Mouse (Mus musculus): ENCODE measurements around the gene Wfikkn2.

Wfikkn2 gene

DNA sequence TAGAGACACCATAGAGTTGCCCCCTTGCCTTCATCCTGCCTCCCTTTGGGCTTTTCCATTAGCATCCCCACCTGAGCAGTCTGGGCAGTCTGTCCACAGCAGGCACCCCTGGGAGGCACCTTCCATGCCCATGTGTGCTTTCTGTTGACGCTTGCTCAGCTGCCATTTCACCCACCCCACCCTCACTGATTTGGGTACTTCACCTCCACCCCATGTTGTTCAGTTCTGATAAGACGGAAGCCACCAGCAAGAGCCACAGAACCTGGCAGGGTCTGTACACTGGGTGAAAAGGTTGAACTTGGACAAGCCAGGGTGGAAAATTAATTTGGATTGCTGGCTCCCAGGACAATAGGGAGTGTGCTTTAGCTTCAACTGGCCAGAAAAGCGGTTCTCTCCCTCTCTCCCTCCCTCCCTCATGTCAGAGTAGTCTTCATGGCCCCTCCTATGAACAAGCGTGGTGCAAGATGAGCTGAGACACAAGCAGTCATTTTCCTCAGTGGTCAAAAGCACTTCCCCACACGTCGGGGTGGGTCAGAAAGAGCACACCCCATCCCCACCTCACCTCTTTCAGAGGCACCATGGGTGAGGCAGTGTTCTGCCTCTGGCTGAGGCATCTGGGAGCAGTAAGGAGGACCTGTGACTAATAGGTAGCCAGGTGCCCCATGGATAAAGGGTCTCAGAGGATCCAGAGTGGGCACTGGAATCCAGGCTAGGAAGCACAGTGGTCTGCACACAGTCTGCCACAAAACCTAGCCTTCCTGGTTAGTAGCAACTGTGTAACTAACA lies 16.0 kb upstream of the Wfikkn2 start:
- no peak for DNase-seq

DNA sequence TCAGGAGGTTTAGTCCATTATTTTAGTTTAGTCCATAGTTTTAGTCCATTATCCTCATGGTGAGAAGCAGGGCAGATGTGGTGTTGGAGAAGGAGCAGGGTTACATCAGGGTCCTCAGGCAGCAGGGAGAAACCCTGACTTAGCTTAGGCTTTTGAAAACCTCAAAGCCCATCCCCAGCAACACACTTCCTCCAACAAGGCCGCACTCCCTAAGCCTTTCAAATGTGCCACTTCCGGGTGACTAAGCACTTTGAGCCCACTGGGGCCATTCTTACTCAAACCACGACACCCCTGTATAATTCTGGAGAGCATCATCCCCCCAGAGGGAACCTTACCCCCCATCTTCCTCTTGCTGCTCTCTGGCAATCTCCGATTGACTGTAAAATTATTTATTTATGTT lies 14.0 kb upstream of the Wfikkn2 start:
- DNase-seq: no peak

DNA sequence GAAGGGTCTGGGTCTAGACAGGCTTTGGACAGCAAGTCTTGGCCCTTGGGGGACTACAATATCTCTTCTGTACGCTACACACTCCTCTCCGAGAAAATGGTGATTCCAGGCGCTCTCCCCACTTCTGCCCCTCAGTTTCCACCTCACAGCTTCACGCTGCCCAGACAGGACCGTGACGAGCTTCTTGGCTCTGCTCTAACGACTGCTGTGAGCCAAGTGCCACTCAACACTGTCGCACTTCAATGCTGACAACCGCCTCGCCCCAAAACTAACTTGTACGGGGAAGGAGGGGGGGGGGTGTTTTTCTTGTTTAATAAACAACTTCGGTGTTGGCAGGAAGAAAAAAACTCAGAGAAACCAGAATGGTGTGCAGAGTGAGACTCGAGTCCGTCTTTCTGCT lies 12.2 kb upstream of the Wfikkn2 start:
- peak; percentile 22 to 40 for DNase-seq

DNA sequence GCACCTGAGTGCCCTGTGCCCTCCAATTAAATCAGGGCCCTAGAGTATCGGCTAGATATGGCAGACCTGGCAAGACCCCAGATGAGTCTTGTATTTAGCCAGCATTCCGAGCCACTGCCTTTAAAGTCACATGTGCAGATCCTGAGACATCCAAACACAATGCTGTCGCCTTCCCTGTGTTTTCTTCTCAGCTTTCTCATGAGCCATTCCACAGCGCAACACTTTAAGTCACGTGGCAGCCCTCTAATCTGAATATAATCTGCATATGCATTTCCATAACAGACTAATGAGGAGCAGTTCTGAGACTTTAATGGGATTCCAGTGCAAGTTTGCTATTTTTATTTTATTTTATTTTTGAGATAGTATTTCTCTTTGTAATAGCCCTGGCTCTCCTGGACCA lies 9.9 kb upstream of the Wfikkn2 start:
- no peak for DNase-seq

DNA sequence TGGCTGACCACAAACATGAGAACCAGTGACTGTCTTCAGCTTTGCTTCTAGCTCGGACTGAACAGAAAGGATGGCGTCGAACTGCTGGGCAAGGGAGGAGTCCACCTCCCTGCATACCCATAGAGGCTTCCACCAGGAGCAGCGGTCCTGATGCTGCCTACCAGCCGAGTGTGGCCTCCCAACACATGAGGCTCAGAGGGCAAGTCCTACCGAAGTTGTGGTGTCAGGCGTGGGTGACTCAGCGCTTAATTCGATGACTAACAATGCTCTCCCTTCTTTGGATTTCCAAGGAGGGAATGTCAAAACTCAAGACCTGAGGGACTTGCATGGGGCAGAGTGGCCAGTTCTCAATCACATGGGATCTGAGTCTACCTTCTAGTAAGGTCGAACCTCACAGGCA lies 7.9 kb upstream of the Wfikkn2 start:
- no peak for DNase-seq

DNA sequence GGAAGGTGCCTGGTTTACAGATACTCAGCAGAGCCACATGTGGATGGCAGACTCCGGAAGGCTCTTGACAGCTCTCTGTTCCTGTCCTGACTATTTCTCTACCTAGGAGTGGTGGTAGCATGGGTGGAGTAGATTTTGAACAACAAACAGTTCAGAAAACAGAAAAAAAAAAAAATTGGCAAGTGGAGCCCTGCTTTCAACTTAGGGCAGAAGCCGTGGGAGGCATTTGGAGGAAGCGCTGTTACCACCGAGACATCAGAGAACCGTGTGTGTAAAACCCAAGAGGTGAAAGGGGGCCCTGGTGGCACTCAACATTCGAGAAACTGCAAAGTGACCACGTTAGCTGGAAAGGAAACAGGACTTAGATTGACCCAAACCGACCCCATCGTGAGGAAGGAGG lies 7.4 kb upstream of the Wfikkn2 start:
- DNase-seq: no peak

DNA sequence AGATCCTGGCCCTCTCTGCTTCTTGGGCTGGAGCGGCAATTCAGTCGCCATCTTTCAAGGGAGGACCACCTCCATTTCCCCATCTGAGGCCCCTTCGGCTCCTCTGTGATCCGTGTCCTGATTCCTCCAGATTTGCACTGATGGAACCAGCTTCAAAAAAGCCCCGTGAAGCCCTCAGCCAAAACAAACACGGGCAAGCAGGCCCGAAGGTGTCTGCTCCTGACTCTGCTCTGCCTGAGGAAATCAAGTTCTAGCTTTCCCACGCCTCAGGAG lies 920 bp upstream of the Wfikkn2 start:
- DNase-seq: no peak

DNA sequence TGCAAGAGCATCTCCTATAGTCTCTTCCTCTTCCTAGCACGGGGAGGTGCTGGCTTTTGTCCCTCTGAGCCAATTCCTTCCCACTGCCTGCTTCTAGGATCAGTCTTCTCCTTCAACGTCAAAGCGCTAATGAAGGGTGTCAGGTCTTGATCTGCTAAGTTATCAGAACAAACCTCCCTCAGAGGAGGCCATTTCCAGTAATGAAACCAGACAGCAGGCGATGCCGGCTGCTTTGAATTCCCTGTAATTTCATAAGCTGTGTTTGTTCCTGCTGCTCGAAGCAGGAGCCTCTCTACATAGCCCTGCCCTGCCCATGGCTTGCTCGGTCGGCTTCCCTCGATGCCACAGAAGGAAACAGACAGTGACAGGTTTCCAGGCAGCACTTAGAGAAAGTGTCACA lies 1.4 kb downstream of the Wfikkn2 start:
- DNase-seq: no peak

DNA sequence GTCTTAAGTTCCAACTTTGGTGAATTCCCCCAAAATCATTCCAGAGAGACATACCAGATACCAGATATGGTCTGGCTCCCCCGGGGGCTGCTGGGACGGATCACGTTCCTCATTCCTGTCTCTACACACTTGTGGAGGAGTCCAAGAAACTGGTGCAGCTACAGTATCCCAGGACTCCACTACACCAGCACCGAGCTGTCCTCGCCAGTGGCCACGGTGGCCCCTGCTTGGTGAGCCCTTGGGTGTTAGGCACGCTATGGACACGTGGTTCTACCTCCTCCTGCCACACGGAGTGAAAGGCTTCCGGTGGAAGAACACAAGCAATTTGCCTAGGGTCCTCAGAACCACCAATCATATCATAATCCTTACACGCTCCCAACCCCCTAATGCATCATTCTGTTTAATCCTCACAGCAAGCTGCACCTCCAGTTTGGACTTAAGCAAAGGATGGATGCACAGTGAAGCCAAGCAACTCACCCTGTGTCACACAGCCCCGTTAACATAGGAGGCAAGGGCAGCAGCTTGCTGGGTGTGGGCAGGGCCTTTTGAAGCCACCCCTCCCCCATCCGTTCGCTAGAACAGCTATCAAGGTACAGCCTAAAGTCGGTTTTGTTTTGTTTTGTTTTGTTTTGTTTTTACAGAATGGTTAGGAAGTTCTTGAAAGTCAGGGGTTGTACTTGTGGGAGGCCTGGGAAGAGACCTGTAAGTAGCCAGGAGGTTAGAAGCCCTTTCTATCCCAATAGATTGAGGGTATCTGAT lies 2.2 kb downstream of the Wfikkn2 start:
- DNase-seq: no peak

DNA sequence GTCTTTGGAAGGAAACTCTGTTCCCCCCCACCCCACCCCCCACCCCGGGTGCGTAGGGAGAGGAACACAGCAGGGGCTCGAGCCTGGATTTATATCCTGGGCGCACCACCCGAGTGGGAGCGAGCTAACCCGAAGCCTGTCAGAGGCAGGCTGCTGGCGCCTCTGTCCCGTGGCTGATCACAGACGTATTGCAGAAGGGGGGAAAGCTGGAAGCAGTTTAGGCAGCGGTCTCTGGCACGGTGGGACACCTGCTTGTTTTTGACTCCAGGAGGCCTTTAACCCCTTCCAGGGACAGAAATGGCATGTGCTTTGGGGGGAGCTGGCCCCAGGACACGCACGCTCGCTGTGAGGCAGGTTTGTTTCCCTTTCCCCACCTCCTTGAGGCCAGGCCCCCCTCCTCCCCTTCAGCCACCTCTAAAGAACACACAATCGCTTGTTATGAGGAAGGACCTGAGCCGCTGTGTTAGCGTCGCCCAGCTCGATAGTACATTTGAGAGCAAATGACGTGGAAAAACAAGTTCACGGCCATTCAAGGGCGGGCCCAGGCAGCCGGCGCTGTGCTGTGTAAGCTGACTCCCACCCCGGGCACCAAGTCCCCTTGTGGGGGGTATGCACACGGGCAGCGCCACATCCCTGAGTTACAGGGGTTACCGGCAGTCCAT lies 2.9 kb downstream of the Wfikkn2 start:
- peak; percentile 35 to 38 for DNase-seq

DNA sequence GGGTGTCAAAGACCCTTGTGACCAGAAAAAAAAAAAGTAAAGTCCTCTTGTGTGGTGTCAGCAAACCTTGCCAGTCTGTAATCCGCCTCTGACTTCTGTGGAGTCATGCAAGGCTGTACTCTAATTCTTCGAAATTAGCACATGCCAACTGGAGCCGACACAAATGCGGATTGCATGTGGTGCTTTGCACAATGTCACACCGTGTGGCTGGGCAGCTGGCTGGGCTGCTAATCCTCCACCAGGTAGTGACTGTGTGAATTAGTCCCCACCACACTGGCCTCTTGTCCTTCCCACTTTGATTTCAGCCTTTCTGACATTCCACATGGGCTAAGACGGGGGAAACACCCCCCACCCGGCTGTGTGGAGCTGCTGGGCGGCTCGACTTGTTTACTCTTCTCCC lies 6.1 kb downstream of the Wfikkn2 start:
- DNase-seq: no peak

DNA sequence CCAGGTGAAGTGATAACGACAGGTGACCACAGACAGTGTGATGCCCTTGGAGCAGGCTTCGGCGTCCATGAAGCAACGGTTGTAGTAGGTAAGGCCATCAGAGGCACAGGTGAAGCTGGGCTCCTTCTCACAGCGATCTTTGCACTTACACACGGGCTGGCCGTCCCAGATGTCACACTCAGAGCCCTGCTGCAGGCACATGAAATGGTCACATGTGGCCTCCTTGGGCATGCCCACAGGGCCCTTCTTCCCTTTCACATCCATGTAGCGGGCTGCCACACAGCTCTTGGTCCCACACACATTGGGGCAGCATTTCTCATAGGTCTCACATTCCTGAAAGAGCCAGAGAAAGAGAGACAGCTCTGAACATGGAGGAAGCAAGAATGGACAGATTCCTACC lies 7.0 kb downstream of the Wfikkn2 start:
- no peak for DNase-seq

DNA sequence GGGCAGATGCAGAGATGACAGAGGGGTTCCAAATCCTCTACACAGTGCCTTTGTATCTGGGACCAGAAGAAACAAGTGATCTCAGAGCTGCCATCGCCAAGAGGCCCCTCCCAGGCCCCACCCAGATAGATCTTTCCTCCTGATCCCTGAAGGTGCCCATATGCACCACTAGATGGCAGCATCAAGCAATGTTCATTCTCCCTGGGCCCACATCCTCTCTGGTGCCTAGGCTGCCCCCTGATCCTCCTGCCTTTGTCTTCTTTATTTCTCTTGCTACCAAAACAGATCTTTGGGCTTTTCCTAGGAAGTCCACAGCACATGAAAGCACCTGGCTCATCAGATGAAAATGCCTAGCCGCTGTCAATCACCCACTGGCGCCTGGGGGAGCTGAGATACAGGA lies 9.7 kb downstream of the Wfikkn2 start:
- DNase-seq: peak; percentile 73 to 81

DNA sequence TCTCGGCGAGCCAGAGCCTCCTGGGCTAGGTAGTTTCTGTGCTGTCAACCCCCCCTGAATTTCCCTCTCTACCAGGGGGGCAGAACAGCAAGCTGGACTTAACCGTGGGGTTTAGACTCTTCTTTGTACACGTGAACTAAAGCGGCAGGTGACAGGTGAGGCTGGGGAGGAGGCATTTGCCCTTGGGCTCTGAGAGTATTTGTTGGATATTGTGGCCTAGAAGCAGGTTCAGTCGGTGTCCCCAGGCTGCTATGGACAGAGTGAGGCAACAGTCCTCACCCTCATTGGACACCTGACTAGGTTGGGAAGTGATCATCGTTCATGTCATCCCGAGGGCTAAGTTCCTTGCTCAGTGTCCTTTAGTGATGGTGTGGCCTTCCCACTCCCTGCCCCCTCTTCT lies 10.9 kb downstream of the Wfikkn2 start:
- DNase-seq: no peak

DNA sequence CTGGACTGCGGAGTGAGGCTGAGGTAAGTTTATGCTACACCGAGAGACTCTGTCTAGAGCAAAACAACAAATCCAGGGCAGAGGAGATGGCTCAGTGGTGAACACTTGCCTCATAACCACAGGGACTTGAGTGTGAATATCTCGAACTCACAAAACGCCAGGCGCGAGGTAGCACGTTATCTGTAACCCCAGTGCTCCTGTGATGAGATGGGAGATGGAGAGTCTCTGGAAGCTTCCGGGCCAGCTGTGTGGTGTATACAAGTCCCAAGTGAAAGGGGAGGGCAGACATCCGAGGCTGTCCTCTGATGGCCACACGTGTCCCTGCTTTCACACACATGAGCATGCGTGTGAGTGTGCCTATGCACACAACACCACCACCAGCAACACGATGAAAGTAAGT lies 11.4 kb downstream of the Wfikkn2 start:
- no peak for DNase-seq

DNA sequence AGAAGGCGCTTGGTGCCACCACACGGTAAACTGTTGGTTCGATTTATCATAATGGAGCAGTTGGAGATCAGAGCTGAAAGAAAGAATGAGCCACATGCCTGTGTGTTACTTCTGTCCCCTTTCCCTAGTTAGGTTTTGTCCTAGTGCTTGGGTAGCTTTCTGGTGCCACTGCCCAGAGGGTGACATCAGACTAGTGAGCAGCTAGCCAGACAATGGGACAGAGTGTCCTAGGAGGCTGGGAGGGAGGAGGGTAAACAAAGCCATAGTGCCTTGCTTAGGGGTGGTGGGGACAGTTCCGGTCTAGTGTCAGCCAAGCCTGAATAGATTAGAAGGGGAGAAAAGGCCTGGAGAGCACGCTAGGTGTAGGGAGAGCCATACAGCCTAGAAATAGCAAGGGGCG lies 12.4 kb downstream of the Wfikkn2 start:
- no peak for DNase-seq

DNA sequence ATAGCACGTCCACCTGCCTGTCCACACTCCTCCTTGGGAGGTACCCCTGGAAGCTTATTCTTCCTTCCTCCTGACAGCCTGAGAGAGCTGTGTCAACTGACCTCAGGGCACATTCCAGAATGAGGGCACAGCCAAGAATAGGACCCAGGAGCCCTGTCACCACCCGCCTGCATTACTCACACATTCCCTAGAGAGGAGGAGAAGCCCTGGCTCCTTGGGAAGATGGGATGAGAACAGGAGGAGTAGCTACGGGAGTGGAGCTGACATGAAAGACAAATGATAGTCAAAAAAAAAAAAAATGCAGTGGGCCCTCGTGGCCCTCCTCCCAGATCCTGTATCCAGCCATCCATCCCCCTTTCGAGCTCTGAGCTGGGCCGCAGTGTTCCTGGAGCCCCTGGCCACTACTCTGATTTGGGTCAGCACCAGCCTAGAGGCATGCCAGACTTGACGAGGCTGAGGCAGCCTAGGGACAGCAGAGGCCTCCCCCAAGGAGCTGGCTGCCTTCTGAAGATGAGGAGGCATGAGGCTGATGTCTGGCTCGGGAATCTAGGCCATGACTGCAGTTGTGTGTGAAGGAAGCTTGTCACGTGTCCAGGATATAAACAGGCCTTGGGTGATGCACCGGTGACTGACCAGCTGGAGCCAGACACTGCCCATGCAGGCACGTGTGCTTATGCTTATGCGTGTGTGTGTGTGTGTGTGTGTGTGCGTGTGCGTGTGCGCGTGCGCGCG lies 13.8 kb downstream of the Wfikkn2 start:
- DNase-seq: peak in 1 of 2 experiments; percentile 44

DNA sequence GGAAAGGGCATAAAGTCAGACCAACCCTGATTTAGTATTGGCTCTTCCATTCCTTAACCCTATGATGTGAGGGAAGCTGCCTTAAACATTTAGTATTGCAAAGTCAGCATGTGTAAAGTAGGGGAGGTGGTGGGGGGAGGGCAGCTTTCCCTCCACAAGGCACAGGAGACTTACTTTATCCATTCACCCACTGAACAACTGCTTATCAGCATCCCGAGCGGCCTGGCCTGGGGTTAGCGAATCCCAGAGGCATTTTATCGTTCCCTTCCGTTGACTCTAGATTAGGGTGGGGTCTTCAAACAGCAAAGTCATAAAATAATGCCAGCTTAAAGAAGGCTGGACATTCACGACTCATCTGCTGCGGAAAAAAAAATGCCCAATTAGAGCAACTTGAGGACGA lies 15.6 kb downstream of the Wfikkn2 start:
- DNase-seq: no peak

DNA sequence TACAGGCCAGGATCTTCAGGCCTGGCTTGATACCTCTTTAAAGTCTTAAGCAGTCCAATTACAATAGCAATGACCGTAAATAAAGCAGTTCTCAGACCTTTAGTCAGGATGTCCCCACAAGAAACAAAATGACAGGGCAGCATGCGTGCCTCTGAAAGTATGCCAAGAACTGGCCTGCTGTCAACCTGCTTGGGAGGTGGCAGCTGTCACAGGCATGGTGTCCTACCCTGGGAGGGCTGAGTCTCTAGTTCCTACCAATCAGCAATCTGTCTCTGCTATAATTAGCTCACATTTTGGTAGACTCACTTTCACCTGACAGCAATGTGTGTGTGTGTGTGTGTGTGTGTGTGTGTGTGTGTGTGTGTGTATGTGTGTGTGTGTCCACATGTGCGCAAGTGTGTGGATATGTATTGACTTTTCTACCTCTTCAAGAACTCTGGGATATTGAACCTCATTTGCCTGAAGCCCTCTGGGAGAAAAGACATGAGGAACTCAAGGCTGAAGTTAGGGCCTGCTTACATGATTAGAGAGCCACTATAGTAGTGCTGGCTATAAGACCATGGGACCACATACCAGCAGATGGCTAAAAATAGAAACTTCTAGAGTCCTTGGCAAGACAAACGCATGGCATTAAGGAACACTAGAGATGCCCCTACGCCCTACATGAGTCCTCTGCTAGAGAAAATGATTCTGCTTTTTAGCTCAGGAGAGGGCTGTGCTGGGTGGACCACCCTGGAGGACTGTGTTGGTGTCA lies 16.4 kb downstream of the Wfikkn2 start:
- DNase-seq: no peak

DNA sequence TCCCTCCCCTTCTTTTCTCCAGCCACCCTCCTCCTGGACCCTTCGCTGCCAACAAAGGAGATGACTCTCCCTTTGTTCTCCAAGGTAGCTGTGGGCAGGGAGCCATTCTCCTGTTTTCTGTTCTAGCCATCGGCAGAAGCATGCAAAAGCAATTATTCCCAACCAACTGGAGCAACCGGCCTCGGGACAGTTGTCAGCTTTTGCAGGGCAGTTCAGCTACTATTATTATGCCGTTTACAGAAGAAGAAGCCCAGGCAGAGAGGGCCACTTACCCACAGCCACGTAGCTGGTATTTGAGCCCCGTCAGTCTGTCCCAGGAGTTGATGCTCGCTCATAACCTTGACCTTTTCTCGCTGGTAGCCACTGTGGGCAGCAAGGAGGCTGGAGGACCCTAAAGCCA lies 17.4 kb downstream of the Wfikkn2 start:
- no peak for DNase-seq

DNA sequence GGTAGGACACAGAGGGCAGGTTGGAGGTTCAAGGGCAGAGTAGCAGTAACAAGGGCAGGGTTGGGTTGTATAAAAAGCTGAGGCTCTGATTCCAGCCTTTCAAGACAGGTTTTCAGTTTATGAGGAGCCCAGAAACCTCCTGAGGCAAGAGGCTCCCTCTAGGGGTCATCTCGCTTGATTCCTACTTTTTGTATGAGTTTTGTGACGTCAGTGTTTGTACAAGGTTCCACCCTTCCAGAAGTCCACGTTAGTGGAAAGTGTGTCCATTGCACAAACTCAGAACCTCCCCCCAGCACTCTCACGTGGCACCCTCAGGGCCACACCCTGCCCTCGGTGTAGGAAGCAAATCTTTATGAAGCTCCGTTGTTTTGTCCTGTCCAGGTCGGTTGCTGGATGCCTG lies 19.8 kb downstream of the Wfikkn2 start:
- peak; percentile 72 to 74 for DNase-seq

DNA sequence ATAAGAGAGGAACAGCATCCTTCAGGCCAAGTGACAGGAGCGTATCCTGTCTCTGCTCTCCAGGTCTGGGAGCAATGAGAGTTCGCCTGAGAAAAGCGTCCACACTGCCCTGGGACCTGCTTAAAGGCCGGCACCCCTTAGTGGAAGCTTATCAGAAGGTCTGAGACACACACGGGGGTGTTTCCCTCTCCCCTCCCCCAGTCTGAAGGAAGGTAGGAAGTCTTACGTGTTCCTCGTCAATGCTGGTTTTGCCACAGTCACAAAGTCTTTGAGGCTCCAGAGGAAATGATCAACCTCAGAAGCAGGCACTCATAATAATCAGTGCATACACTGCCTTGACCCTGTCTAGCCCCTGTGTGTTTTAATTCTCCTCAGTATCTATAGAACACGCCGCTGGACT lies 22.3 kb downstream of the Wfikkn2 start:
- no peak for DNase-seq

DNA sequence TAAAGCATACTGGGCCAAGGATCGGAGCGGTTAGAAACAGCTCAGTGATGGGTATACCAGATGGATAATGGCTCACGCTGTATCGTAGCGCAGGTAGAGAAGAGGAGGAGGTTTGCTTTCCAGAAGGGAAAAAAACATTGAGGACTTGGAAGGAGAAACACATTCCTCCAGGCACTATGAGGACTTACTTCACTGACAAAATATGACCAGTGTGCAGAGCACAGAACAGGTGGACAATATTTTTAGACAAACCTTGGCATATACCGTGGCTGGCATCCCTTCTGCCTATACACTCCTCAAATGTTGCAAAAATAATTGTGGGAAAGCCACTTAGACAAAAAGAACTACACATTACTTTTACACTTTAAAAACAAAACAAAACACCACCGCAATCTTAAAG lies 24.5 kb downstream of the Wfikkn2 start:
- DNase-seq: no peak

Data from lung, postnatal 4 days (tissue).